Mouse (Mus musculus) layer of hippocampus, adult 9-10 months (tissue): ENCODE measurements around the gene Svs5.
"Not testable (repeated sequence)": the region's sequence is repeated elsewhere in the genome, so short reads cannot be mapped to it uniquely, and the experiment has no call there.

Source experiments
- DNase-seq: peaks from one replicate; pipeline ENCODE4 v3.0.0; 2022; ENCODE audit warnings: low spot score

Gene Svs5

GRCm38 (mm10) chr2:164332440-164332839, at the start of gene Svs5:
Gene Svs5, plus strand, starts transcription at chr2:164332740.
- DNase-seq = not testable (repeated sequence)

DNA sequence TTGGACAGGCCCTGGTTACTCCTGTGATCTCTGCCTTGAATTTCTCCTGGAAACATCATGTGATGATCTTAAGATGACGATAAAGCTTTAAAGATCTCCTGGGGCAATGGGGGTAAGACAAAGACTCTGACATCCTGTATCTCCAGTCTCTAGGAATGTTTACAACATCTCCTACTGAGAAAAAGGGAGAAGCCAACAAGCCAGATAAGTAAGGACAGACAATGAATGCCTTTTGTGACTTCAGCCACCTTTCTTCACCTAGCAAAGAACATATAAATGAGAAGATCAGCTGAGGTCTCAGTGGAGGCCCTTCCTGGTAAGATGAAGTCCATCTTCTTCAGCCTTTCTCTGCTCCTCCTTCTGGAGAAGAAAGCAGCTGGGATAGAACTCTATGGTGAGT, 43.6 kb upstream of the Svs5 start, which contains the start of gene Svs3a:
Svs3a (plus strand) TSS at position 301 of the 400 bp plus-strand sequence.
- not testable (repeated sequence) for DNase-seq

- DNase-seq = no peak
Observed at GRCm38 (mm10) chr2:164312599-164312998, 19.9 kb upstream of the Svs5 start.

DNA sequence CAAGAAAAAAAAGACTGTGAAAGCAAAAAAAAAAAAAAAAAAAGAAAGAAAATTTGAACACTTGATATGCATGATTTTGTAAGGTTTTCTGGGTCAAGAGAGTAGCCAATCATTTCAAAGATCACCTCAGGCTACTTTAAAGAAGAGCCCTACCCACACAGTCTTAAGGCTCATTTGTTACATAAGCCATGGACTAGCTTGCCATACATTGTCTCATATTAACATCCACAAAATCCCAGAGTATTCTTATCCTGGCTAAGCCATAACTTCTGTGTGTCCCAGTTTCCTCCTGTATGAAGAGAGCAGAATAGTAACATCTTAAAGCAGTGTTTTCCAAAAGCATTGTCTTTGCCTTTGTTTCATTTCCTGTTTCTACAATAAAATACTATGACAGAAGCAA, 17.1 kb upstream of the Svs5 start:
- DNase-seq = not testable (repeated sequence)

DNA sequence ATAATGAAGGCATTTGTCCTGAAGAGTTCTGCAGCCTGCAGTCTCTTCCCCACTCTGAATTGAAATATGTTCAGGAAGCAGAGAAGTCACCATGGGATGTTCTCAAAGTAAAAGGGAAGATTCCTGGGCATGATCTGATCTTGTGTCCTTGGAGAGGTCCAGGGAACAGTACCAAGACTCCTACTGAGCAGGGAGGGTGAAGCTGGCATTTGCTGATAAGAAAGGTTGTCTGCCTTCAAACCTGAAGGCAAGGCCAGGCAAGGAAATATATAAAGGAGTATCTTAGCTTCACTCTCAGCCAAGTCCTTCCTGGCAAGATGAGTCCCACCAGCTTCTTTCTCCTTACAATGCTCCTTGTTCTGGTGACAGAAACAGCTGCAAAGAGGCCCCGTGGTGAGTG, 16.1 kb upstream of the Svs5 start, which contains the start of gene Svs6:
Svs6 (plus strand) TSS at position 301 of the 400 bp plus-strand sequence.
- not testable (repeated sequence) for DNase-seq

DNA sequence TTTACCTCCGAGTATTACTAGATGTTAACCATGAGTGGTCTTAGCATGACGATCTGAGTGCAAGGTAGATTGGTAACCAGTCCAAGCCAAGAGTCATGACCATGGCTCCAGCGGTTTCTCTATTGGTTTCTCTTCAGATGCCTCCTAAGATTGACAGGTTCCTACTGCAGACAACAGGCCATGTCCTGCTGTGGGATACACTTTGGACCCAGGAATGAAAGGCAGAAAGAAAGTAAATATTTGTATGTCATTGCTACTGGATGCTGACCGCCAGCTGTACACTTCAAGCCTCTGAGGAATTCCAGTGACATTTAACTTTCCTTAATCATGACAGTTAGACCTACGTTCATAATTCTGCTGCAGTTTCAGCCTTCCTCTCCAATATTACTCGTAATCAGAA, 11.6 kb upstream of the Svs5 start:
- DNase-seq = no peak

DNA sequence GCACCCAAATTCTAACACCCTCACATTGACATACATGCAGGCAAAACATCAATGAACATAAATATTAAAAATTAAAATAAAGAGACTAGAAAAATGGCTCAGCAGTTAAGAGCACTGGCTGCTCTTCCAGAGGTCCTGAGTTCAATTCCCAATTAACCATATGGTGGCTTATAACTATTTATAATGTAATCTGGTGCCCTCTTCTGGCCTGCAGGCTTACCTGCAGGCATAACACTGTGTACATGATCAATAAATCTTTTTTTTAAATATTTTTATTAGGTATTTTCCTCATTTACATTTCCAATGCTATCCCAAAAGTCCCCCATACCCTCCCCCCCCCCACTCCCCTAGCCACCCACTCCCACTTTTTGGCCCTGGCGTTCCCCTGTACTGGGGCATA, 11.2 kb downstream of the Svs5 start:
- DNase-seq = not testable (repeated sequence)

- not testable (repeated sequence) for DNase-seq
Observed at GRCm38 (mm10) chr2:164347697-164348096, 15.2 kb downstream of the Svs5 start.

DNA sequence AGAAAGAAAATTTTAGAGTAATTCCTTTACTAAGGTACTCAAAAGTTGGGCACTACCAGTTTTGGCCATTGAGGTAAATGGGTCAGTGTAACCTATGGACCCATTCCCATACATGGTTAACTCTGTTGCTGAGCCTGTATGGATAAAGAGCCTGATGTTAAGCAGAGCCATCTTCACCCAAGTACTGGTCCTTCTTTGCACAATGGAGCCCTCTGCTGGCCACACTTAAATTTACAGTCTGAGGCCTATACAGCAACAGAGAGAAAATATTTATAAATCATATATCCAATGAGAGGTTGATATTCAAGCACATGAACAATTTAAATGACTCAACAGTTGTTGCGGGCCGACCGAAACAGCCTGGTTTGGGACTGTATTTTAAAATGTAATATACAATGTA, 16.4 kb downstream of the Svs5 start:
- no peak for DNase-seq

DNA sequence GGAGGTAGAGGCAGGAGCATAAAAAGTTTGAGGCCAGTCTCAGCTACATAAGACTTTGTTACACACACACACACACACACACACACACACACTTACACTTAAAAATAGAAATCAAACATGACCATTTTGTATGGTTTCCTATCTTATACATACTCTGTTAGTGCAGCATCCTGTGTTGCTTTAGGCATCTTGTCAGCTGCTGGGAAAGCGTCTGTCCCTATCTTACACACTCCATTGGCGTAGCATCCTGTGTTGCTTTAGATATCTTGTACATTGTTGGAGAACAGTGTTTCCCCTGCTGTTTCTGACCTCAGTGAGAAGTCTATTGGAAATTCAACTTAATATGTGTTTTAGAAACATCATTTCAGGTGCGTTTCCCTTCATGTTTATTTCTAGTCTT, 20.2 kb downstream of the Svs5 start:
- no peak for DNase-seq

GRCm38 (mm10) chr2:164353356-164353755, 20.8 kb downstream of the Svs5 start:
- no peak for DNase-seq

DNA sequence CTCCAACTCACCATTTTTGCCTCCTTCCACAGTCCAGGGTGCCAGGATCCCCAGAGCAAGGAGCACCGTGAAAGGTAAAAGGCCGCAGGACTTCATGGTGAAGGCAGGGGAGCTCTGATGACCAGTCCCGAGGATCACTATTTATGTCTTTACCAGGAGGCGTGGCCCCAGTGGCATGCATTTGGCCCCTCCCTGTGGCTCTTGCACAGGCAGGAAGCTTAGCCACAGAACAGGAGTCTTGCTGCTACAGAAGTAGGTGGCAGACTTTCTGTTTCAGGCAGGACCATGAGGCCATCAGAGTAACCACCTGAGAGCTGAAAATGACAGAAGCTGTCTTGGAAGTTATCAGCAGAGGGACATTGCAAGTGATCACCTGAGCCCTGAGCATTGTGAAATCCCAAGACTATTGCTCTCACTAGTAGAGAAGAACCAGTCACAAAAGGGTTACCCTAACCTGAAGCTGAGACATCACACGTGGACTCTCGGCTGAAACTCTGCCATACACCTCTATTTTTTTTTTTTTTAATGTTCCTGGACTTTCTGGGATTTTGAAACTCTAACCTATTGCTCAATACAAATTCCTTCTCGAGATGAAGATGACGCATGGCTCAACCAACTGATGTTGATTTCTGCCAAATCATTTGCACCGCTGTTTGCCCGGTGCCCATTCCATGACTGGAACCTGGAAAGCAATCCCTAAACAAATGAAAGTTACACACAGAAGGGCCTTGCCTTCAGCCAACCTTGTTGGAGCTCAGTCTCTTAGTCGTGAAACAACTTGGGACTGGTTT, 23.8 kb downstream of the Svs5 start:
- DNase-seq = no peak

DNA sequence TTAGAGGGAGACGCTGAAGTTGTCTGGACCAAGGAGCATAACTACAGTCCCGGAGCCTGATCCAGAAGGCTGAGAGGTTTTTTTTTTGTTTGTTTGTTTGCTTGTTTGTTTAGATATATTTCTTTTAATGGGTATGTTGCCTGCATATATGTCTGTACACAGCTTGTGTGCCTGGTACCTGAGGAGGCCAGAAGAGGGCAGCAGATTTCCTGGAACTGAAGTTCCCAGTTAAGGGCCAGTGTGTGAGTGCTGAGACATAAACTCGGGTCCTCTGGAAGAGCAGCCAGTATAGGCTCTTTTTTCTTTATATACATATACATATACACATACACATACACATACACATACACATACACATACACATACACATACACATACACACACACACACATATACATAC, 25.8 kb downstream of the Svs5 start:
- no peak for DNase-seq

DNA sequence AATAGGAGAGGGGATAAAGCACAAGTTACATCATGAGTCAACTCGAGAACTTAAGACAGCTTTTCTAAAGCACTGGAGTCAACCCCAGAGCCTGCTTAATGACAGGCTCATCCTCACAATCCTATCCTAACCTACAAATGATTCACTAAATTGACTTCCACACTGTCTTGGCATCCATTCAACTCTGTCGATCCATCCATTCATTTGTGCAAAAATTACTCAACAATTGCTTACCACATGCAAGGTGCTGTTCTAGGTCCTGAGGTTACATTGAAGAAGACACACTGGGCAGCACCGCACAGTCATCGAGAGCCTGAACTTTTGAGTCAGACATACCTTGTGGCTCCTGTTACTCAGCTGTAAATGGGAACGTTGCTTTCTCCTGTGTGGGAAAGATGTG, 26.5 kb downstream of the Svs5 start:
- DNase-seq = no peak

- no peak for DNase-seq
Observed at GRCm38 (mm10) chr2:164359668-164360067, 27.1 kb downstream of the Svs5 start.

- no peak for DNase-seq
Observed at GRCm38 (mm10) chr2:164360974-164361657, 28.6 kb downstream of the Svs5 start.

DNA sequence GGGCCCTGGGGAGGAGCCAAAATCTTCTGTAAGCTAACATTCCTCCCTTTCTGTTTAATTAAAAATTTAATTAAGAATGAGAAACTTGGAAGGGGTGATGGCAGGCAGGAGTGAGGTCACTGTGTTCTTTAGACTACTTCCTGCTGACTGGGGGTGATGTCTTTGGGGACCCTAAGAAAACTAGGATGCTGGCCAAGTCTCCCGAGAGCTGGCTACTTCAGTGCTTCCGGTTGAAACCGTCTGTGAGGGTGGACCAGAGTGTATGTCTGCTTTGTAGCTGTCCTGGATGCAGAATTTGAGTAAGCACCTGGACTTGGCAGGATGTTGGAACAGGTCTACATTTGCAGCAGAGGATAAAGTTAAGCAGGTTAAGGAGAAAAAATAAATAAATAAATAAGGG, 34.4 kb downstream of the Svs5 start:
- DNase-seq = no peak

GRCm38 (mm10) chr2:164368620-164369105, 36.1 kb downstream of the Svs5 start:
- no peak for DNase-seq

- DNase-seq = no peak
Observed at GRCm38 (mm10) chr2:164371371-164371770, 38.8 kb downstream of the Svs5 start.

GRCm38 (mm10) chr2:164372408-164373053, 40.0 kb downstream of the Svs5 start:
- no peak for DNase-seq

DNA sequence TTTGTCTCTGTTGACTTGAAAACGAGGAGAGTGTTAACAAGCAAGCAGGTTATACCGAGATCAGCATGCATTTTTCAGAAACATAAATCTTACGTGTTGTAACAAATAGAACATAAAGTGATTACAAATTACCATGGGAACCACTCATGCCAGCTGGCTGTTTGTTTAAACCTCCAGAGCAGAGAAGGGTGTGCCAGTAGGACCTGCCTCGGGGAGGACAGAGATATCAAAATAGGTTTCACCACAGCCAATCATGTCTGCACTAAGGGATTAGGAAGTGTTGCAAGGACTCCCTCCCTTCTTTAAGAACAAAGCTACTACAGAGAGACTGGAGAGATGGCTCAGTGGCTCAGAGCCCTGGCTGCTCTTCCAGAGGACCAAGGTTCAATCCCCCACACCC, 40.6 kb downstream of the Svs5 start:
- DNase-seq = no peak
